Mouse (Mus musculus): ENCODE results near the gene Gtf2f1. TPM values are rescaled to one million over a fixed set of nuclear protein-coding genes. Genes with fewer than 3 reads are reported as not detected.
A peak's percentile ranks its signal among the peaks of the same experiment; 100 is the strongest.

Gene Gtf2f1
- polyA plus RNA-seq, 1 experiment from 2014 or later, result 65.6 TPM

DNA sequence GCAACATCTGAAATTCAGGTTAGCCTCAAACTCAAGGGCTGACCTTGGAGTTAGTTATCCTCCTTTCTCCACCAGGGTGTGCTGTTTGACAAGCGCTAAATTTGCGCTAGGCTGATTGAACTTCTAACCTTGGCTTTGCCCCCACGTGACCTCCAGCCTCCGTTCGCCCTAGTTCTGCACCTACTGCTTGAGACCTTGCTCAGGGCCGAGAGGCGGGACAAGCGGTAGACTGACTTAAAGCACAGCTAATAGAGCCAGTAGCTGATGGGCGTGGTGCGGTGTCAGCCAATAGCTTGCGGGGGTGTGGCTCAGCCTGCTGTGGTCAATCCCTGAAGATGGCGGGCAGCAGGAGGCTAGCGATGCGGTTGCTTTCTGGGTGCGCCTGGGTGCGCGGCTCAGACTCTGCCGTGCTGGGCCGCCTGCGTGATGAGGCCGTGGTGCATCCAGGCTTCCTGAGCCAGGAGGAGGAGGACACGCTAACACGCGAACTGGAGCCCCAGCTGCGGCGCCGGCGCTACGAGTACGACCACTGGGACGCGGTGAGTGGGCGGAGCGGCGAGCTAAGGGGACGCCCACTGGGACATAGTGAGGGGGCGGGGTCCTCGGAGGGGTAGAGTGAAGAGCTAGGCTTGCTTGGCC lies 13.9 kb downstream of the Gtf2f1 start, which contains the start of gene Alkbh7:
TSS of gene Alkbh7 (plus strand) at position 311 of the 639 bp plus-strand sequence.
- Histone ChIP-seq H3K4me2 (replicated peaks; ENCODE audit: low read depth, low read length) (peak within 1 kb of the TSS; percentile 55), H3K27me3 (ENCODE audit: control insufficient read depth, insufficient read depth, low read length) (no peaks in the 10 kb centered on the region), H3K9ac (ENCODE audit: low read depth, low read length) (peak within 1 kb of the TSS; percentile 42), H3K36me3 (ENCODE audit: control insufficient read depth, insufficient read depth, low read length) (peaks cover 13% of the 10 kb centered on the region; the same call in 1 of the 2 replicates), H3K9me3 (ENCODE audit: control insufficient read depth, low read length) (no peaks in the 10 kb centered on the region), H3K4me1 (replicated peaks; ENCODE audit: control insufficient read depth, insufficient read depth, low read length) (peaks cover 5% of the 10 kb centered on the region; the same call in 1 of the 2 replicates), H3K27ac (ENCODE audit: low read depth, low read length) (no peak within 1 kb of the TSS), H3K4me3 (ENCODE audit: low read depth, low read length) (peak within 1 kb of the TSS; percentile 52)
- WGBS, result 1% methylated on average over 38 of the region's 38 CpGs
- peak; percentile 93 for DNase-seq (ENCODE audit: low spot score)
- peak; percentile 99 for ATAC-seq (ENCODE audit: low FRiP score)

DNA sequence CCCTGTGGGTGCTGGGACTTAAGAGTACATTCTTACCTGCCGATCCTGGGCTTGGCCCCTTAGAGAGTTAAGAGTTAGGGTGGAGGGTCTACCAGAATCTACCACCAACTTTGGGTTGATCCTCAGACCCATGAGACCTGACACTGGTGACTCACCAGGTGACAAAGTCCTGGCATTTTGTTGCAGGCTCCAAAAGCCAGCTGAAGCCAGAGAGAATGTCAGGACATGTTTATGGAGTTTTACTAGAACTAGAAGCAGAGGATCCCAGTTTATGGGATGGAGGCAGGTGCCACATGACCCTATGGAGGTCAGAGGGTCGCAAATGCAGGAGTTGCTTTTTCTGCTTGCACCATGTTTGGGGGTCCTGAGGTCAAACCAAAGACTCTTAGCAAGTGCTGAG lies 14.6 kb downstream of the Gtf2f1 start:
- peaks cover 13% of the 10 kb centered on the region; the same call in 1 of the 2 replicates for H3K36me3 ChIP-seq (ENCODE audit: control insufficient read depth, insufficient read depth, low read length)

DNA sequence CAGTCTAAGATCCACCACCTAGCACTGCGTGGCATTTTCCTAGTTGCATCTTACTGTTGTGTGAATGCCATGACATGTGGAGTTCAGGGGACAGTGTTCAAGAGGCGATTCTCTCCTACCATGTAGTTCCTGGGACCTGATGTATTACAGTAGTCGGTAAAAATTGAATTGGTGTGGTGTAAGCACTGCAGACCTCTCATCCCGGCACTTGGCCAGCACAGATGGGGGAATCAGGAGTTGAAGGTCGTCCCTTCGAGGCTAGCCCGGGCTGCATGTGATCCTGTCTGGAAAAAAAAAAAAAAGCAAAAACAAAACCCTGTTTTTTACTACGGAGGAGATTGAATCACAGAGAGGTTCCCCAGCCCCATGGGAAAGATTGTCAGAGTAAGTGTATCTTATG lies 16.0 kb downstream of the Gtf2f1 start:
- no peaks in the 10 kb centered on the region for H3K9me3 ChIP-seq (ENCODE audit: control insufficient read depth, low read length)
- 94% methylated on average over 8 of the region's 8 CpGs for WGBS

More for the DNA sequence above, 14.6 kb downstream of the Gtf2f1 start:
- Histone ChIP-seq H3K9me3 (ENCODE audit: control insufficient read depth, low read length) (no peaks in the 10 kb centered on the region), H3K4me2 (replicated peaks; ENCODE audit: low read depth, low read length) (no peak overlapping the region; the same call in 1 of the 2 replicates), H3K27ac (ENCODE audit: low read depth, low read length) (no peak overlapping the region), H3K4me1 (replicated peaks; ENCODE audit: control insufficient read depth, insufficient read depth, low read length) (peaks cover 5% of the 10 kb centered on the region; the same call in 1 of the 2 replicates), H3K27me3 (ENCODE audit: control insufficient read depth, insufficient read depth, low read length) (no peaks in the 10 kb centered on the region), H3K9ac (ENCODE audit: low read depth, low read length) (no peak overlapping the region), H3K4me3 (ENCODE audit: low read depth, low read length) (no peak overlapping the region)
- WGBS, result 77% methylated on average over 2 of the region's 2 CpGs
- ATAC-seq (ENCODE audit: low FRiP score) (no peak; the same call in 1 of the 2 replicates), DNase-seq (ENCODE audit: low spot score) (no peak)

DNA sequence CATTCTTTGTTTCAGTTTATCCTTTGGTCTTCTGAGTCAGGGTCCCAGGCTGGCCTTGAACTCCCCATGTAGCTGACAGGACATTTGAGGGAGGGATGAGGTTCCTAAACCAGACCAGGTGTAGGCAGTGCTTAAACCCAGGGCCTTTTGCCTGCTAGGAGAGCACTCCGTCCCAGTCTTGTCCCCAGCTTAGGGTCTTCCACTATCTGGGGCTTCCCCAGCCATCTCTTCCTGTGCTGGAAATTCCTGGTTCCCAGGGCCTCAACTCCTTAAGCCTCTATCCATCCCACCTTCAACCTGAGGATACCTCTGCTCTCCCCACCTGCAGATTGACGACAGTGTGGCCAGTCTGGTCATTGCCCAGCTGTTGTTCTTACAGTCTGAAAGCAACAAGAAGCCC lies 20.1 kb downstream of the Gtf2f1 start:
- DNase-seq (ENCODE audit: low spot score) (peak; percentile 11), ATAC-seq (ENCODE audit: low FRiP score) (no peak)
- Histone ChIP-seq H3K27ac (ENCODE audit: low read depth, low read length) (no peak overlapping the region), H3K9ac (ENCODE audit: low read depth, low read length) (peak overlapping the region; percentile 61), H3K27me3 (ENCODE audit: control insufficient read depth, insufficient read depth, low read length) (no peaks in the 10 kb centered on the region; the same call in 1 of the 2 replicates), H3K36me3 (ENCODE audit: control insufficient read depth, insufficient read depth, low read length) (peaks cover 8% of the 10 kb centered on the region; the same call in 1 of the 2 replicates), H3K4me2 (replicated peaks; ENCODE audit: low read depth, low read length) (peak overlapping the region; percentile 57), H3K4me3 (ENCODE audit: low read depth, low read length) (peak overlapping the region; percentile 67), H3K9me3 (ENCODE audit: control insufficient read depth, low read length) (no peaks in the 10 kb centered on the region), H3K4me1 (replicated peaks; ENCODE audit: control insufficient read depth, insufficient read depth, low read length) (peaks cover 6% of the 10 kb centered on the region; the same call in 1 of the 2 replicates)
- 81% methylated on average over 2 of the region's 2 CpGs for WGBS

More for the DNA sequence above, 16.0 kb downstream of the Gtf2f1 start:
- no peak for DNase-seq (ENCODE audit: low spot score)
- no peak overlapping the region for H3K4me2 ChIP-seq (replicated peaks; ENCODE audit: low read depth, low read length)
- peaks cover 13% of the 10 kb centered on the region; the same call in 1 of the 2 replicates for H3K36me3 ChIP-seq (ENCODE audit: control insufficient read depth, insufficient read depth, low read length)
- H3K27me3 ChIP-seq (ENCODE audit: control insufficient read depth, insufficient read depth, low read length), result no peaks in the 10 kb centered on the region; the same call in 1 of the 2 replicates
- no peak overlapping the region for H3K4me3 ChIP-seq (ENCODE audit: low read depth, low read length)
- ATAC-seq (ENCODE audit: low FRiP score), result no peak
- no peak overlapping the region for H3K27ac ChIP-seq (ENCODE audit: low read depth, low read length)
- no peak overlapping the region for H3K9ac ChIP-seq (ENCODE audit: low read depth, low read length)
- peaks cover 11% of the 10 kb centered on the region; the same call in 1 of the 2 replicates for H3K4me1 ChIP-seq (replicated peaks; ENCODE audit: control insufficient read depth, insufficient read depth, low read length)

DNA sequence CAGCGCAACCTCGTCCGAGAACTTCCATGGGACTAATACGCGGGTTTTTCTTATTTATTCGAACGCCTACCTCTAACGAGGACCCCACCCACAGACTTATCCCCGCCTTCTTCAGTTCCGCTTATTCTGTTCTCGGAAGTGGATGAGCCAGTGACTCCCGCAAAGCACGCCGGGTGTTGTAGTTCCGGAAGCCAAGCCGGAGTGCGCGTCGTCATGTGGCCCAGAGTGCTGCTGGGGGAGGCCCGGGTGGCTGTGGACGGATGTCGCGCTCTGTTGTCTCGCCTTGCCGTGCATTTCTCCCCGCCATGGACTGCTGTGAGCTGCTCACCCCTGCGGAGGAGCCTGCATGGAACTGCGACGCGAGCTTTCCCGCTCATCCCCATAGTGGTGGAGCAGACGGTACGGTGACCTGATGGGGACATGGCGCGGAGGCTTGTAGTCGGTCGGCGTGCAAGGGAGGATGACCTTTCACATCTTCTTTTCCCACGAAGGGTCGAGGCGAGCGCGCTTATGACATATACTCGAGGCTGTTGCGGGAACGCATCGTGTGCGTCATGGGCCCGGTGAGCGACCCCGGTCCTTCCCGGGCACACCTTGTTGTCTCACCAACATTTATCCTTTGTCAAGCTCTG lies 20.9 kb downstream of the Gtf2f1 start, which contains the start of gene Clpp:
TSS of gene Clpp (plus strand) at position 191 of the 632 bp plus-strand sequence.
- DNase-seq (ENCODE audit: low spot score) (peak; percentile 95), ATAC-seq (ENCODE audit: low FRiP score) (peak; percentile 96)
- Histone ChIP-seq H3K4me2 (replicated peaks; ENCODE audit: low read depth, low read length) (peak within 1 kb of the TSS; percentile 57), H3K27ac (ENCODE audit: low read depth, low read length) (peak within 1 kb of the TSS; percentile 59; the same call in 1 of the 2 replicates), H3K4me3 (ENCODE audit: low read depth, low read length) (peak within 1 kb of the TSS; percentile 67), H3K9ac (ENCODE audit: low read depth, low read length) (peak within 1 kb of the TSS; percentile 70), H3K4me1 (replicated peaks; ENCODE audit: control insufficient read depth, insufficient read depth, low read length) (peaks cover 6% of the 10 kb centered on the region; the same call in 1 of the 2 replicates), H3K36me3 (ENCODE audit: control insufficient read depth, insufficient read depth, low read length) (peaks cover 8% of the 10 kb centered on the region; the same call in 1 of the 2 replicates), H3K27me3 (ENCODE audit: control insufficient read depth, insufficient read depth, low read length) (no peaks in the 10 kb centered on the region; the same call in 1 of the 2 replicates), H3K9me3 (ENCODE audit: control insufficient read depth, low read length) (no peaks in the 10 kb centered on the region)
- WGBS, result under 1% methylated on average over 52 of the region's 52 CpGs

DNA sequence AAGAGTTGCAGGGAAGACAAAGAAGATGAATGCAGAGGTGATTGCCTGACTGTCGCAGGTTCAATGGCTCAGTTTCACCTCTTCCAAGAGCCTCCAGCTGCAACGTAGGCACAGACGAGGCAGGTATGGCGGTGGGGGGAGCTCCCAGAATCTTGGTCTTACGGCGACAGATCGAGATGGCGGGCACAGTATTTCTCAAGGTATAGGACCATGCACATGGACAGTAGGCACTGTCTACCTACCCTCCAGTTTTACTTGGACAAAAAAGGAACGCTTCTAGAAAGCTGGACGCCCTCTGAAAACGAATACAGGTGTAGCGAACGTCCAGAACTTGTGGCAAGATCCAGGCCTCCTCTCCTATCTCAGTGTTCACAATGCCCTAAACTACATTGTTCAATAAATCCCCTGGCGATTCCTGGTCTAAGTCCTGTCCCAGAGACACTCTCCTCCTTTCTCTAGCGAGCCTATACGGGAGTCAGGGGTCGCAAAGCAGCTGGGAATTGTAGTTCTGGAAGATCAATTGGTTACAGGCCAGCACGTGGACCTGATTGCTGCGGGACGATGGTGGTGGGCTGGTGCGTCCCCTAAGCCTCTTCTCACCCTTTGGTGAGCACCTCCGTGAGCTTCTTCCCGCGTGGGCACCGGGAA lies 21.5 kb downstream of the Gtf2f1 start:
- no peaks in the 10 kb centered on the region for H3K9me3 ChIP-seq (ENCODE audit: control insufficient read depth, low read length)
- DNase-seq (ENCODE audit: low spot score), result peak; percentile 87

DNA sequence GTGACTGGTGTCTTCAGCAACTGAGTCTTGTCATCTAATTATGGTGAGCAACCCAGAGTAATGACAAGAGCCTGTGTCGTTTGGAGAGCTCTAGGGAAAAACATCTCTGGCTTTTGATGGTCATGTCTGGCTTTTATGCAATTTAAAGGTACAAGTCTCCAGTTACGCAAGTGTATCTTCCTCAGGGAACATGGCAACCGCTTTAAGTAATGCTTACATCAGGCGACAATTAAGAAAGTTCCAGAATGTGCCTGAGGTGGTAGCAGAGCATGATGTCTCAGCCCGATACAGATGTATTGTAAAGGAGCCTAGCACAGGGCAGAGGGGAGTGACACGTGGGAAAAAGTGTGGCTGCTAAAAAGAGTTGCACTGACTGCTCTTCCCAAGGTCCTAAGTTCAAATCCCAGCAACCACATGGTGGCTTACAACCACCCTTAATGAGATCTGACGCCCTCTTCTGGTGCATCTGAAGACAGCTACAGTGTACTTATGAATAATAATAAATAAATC lies 22.1 kb downstream of the Gtf2f1 start:
- Histone ChIP-seq H3K4me3 (ENCODE audit: low read depth, low read length) (peak overlapping the region; percentile 67; the same call in 1 of the 2 replicates), H3K9ac (ENCODE audit: low read depth, low read length) (peak overlapping the region; percentile 3; the same call in 1 of the 2 replicates), H3K4me2 (replicated peaks; ENCODE audit: low read depth, low read length) (peak overlapping the region; percentile 57), H3K4me1 (replicated peaks; ENCODE audit: control insufficient read depth, insufficient read depth, low read length) (peaks cover 6% of the 10 kb centered on the region; the same call in 1 of the 2 replicates), H3K9me3 (ENCODE audit: control insufficient read depth, low read length) (no peaks in the 10 kb centered on the region), H3K27ac (ENCODE audit: low read depth, low read length) (no peak overlapping the region), H3K27me3 (ENCODE audit: control insufficient read depth, insufficient read depth, low read length) (no peaks in the 10 kb centered on the region; the same call in 1 of the 2 replicates), H3K36me3 (ENCODE audit: control insufficient read depth, insufficient read depth, low read length) (peaks cover 6% of the 10 kb centered on the region; the same call in 1 of the 2 replicates)
- no peak for DNase-seq (ENCODE audit: low spot score)
- no peak for ATAC-seq (ENCODE audit: low FRiP score)
- 79% methylated on average over 7 of the region's 7 CpGs for WGBS

More for the DNA sequence above, 21.5 kb downstream of the Gtf2f1 start:
- Histone ChIP-seq H3K27ac (ENCODE audit: low read depth, low read length) (peak overlapping the region; percentile 59; the same call in 1 of the 2 replicates), H3K4me2 (replicated peaks; ENCODE audit: low read depth, low read length) (peak overlapping the region; percentile 57), H3K4me3 (ENCODE audit: low read depth, low read length) (peak overlapping the region; percentile 67), H3K9ac (ENCODE audit: low read depth, low read length) (peak overlapping the region; percentile 70), H3K36me3 (ENCODE audit: control insufficient read depth, insufficient read depth, low read length) (peaks cover 6% of the 10 kb centered on the region; the same call in 1 of the 2 replicates), H3K27me3 (ENCODE audit: control insufficient read depth, insufficient read depth, low read length) (no peaks in the 10 kb centered on the region; the same call in 1 of the 2 replicates), H3K4me1 (replicated peaks; ENCODE audit: control insufficient read depth, insufficient read depth, low read length) (peaks cover 6% of the 10 kb centered on the region; the same call in 1 of the 2 replicates)
- peak; percentile 95 for ATAC-seq (ENCODE audit: low FRiP score)
- WGBS, result 4% methylated on average over 25 of the region's 25 CpGs

DNA sequence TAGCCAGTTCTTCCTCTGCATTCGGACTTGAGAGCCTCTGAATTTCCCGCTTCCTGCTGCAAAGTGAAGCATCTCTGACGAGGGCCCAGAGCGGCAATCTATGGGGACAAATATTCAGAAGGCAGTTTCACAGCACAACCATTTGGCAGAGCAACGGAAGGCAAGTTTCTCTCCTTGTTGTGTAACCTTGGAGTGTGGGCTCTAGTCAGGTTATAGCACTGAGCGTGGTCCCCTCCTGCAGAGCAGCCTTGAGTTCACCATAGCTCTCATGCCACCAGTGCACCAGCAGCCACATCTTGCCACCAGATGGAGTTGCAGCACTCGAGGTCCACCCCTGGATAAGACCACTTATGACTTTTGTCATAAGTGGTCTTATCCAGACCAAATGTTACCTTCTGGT lies 22.6 kb downstream of the Gtf2f1 start:
- no peak overlapping the region for H3K27ac ChIP-seq (ENCODE audit: low read depth, low read length)
- ATAC-seq (ENCODE audit: low FRiP score) (no peak), DNase-seq (ENCODE audit: low spot score) (no peak)
- WGBS, result 90% methylated on average over 7 of the region's 7 CpGs
- peaks cover 6% of the 10 kb centered on the region; the same call in 1 of the 2 replicates for H3K4me1 ChIP-seq (replicated peaks; ENCODE audit: control insufficient read depth, insufficient read depth, low read length)
- H3K9me3 ChIP-seq (ENCODE audit: control insufficient read depth, low read length), result no peaks in the 10 kb centered on the region
- no peak overlapping the region for H3K4me3 ChIP-seq (ENCODE audit: low read depth, low read length)
- H3K36me3 ChIP-seq (ENCODE audit: control insufficient read depth, insufficient read depth, low read length), result peaks cover 2% of the 10 kb centered on the region; the same call in 1 of the 2 replicates
- no peak overlapping the region for H3K4me2 ChIP-seq (replicated peaks; ENCODE audit: low read depth, low read length)
- no peaks in the 10 kb centered on the region; the same call in 1 of the 2 replicates for H3K27me3 ChIP-seq (ENCODE audit: control insufficient read depth, insufficient read depth, low read length)
- no peak overlapping the region for H3K9ac ChIP-seq (ENCODE audit: low read depth, low read length)

Measured in hindbrain, embryonic 11.5 days (tissue).